Mouse (Mus musculus): ENCODE measurements at regions not wholly inside any gene's neighbourhood (a gene's known extent, or its start where the extent isn't known, plus 50 kb on each side); places are given as distances from the start of the nearest gene placed in this dataset.

- TF ChIP-seq KAT2A (IDR thresholded peaks at IDR 0.05; ENCODE audit: insufficient replicate concordance, low read length) (no peak), UBTF (IDR thresholded peaks at IDR 0.05; ENCODE audit: low read depth, low read length) (no peak), ELF1 (IDR thresholded peaks at IDR 0.05; ENCODE audit: low read depth, low read length) (no peak), CTCF (conservative IDR thresholded peaks at IDR 0.05 in 1 of 2, IDR thresholded peaks at IDR 0.05 in 1 of 2; ENCODE audit: low read depth in 2 of 2, low read length in 2 of 2) (no peak)
Observed at GRCm38 (mm10) chr10:96414807-96415206, 202.0 kb upstream of the Btg1 start.

Data from CH12.LX (cell line).